Mouse (Mus musculus) CH12.LX (cell line): Measurements from ENCODE around the gene Ly6g5b. TPM values are rescaled to one million over a fixed set of nuclear protein-coding genes. Genes with fewer than 3 reads are reported as not detected.

Experiments
- DNase-seq: peaks from one replicate; pipeline ENCODE4 v3.0.0-alpha.2; 2013; ENCODE audit errors: extremely low read depth
- H3K27ac ChIP-seq: 2 replicates; pipeline ENCODE4 v1.5.1; 2012; ENCODE audit warnings: low read depth, mild to moderate bottlenecking, control low read depth, moderate library complexity; ENCODE audit not compliant: insufficient read depth
- H3K27me3 ChIP-seq: replicated peaks from 2 replicates; pipeline ENCODE3; 2012; ENCODE audit warnings: inconsistent platforms
- H3K36me3 ChIP-seq, 2 experiments: replicated peaks in 1 of 2; 2 replicates each; pipeline versions ENCODE3 to v1.6.1; 2012; ENCODE audit warnings: inconsistent platforms in 1 of 2, low read length in 1 of 2, mild to moderate bottlenecking in 1 of 2, mixed read lengths in 1 of 2, moderate library complexity in 1 of 2; ENCODE audit not compliant: control insufficient read depth in 1 of 2, insufficient read depth in 1 of 2
- H3K4me1 ChIP-seq, 2 experiments: 2 replicates each; pipeline ENCODE4 v1.6.1; 2012; ENCODE audit warnings: inconsistent platforms in 1 of 2, moderate library complexity in 1 of 2; ENCODE audit not compliant: insufficient read depth in 2 of 2, control insufficient read depth in 1 of 2
- H3K4me2 ChIP-seq: 2 replicates; pipeline ENCODE4 v1.6.1; 2012; ENCODE audit warnings: low read depth, mild to moderate bottlenecking, control low read depth; ENCODE audit not compliant: poor library complexity, insufficient read depth, severe bottlenecking
- H3K4me3 ChIP-seq, 3 experiments: fragments of 150-350 bp in 1 of 3; sonication (generic) in 1 of 3; replicated peaks in 1 of 3; 2 replicates each; pipeline versions ENCODE3 to v1.5.1; 2011 to 2012; ENCODE audit warnings: low read depth in 2 of 3, low read length in 2 of 3, mild to moderate bottlenecking in 2 of 3, moderate library complexity in 2 of 3, control low read depth in 1 of 3, improper control_type of control experiment in 1 of 3, inconsistent platforms in 1 of 3, mixed read lengths in 1 of 3; ENCODE audit not compliant: poor library complexity in 1 of 3
- H3K79me2 ChIP-seq: replicated peaks from 2 replicates; pipeline ENCODE4 v1.6.1; 2012; ENCODE audit warnings: mild to moderate bottlenecking, moderate library complexity; ENCODE audit not compliant: control insufficient read depth, poor library complexity, insufficient read depth, severe bottlenecking; ENCODE audit errors: extremely low read depth
- H3K9ac ChIP-seq: 2 replicates; pipeline ENCODE4 v1.6.1; 2012; ENCODE audit warnings: low read depth, mild to moderate bottlenecking, control low read depth, moderate library complexity; ENCODE audit not compliant: insufficient read depth
- H3K9me3 ChIP-seq: replicated peaks from 2 replicates; pipeline ENCODE3; 2012; ENCODE audit warnings: low read length, inconsistent platforms, mixed read lengths
- CTCF ChIP-seq, 2 experiments: IDR thresholded peaks in 1 of 2; conservative IDR thresholded peaks in 1 of 2; 2 replicates each; pipeline ENCODE4 v1.5.1; 2011 to 2012; ENCODE audit warnings: low read depth in 2 of 2, low read length in 2 of 2, improper control_type of control experiment in 1 of 2, inconsistent platforms in 1 of 2, mild to moderate bottlenecking in 1 of 2, moderate library complexity in 1 of 2
- KAT2A ChIP-seq: IDR thresholded peaks from 2 replicates; pipeline ENCODE4 v1.6.1; 2012; ENCODE audit warnings: low read length, improper control_type of control experiment, inconsistent platforms; ENCODE audit not compliant: insufficient replicate concordance
- MAX ChIP-seq: IDR thresholded peaks from 2 replicates; pipeline ENCODE4 v1.6.1; 2011; ENCODE audit warnings: low read length, improper control_type of control experiment
- MYC ChIP-seq: IDR thresholded peaks from 2 replicates; pipeline ENCODE4 v1.6.1; 2011; ENCODE audit warnings: low read depth, mild to moderate bottlenecking, improper control_type of control experiment, low read length
- PAX5 ChIP-seq: IDR thresholded peaks from 2 replicates; pipeline ENCODE4 v1.6.1; 2012; ENCODE audit warnings: low read length, inconsistent platforms, mixed read lengths
- POLR2AphosphoS2 ChIP-seq: IDR thresholded peaks from 2 replicates; pipeline ENCODE4 v1.6.1; 2011; ENCODE audit warnings: low read depth, low read length, improper control_type of control experiment
- RAD21 ChIP-seq: IDR thresholded peaks from 2 replicates; pipeline ENCODE4 v1.6.1; 2011; ENCODE audit warnings: low read depth, mild to moderate bottlenecking, low read length, improper control_type of control experiment, moderate library complexity
- SMC3 ChIP-seq: IDR thresholded peaks from 2 replicates; pipeline ENCODE4 v1.6.1; 2011; ENCODE audit warnings: low read depth, low read length, improper control_type of control experiment
- TBP ChIP-seq: conservative IDR thresholded peaks from 2 replicates; pipeline ENCODE4 v1.6.1; 2011; ENCODE audit warnings: low read depth, low read length, improper control_type of control experiment
- UBTF ChIP-seq: IDR thresholded peaks from 2 replicates; pipeline ENCODE4 v1.6.1; 2012; ENCODE audit warnings: low read depth, mild to moderate bottlenecking, inconsistent platforms, low read length, improper control_type of control experiment, moderate library complexity
- USF1 ChIP-seq: IDR thresholded peaks from 2 replicates; pipeline ENCODE4 v1.6.1; 2014; ENCODE audit warnings: low read depth, mild to moderate bottlenecking, inconsistent platforms, low read length, improper control_type of control experiment
- ZMIZ1 ChIP-seq: IDR thresholded peaks from 2 replicates; pipeline ENCODE4 v1.6.1; 2012; ENCODE audit warnings: low read depth, mild to moderate bottlenecking, inconsistent platforms, low read length, improper control_type of control experiment
- dilution Hi-C: fragments of 300-500 bp; cut with MboI; formaldehyde crosslinking; loops from 2 replicates; pipeline ENCODE4 v1.14.3; 2020; ENCODE audit warnings: low sequenced_read_pairs; ENCODE audit not compliant: extremely low pct_unique_long_range_greater_than_20kb, extremely low pct_ligation_motif_present
- in situ Hi-C: fragments of 300-500 bp; cut with MboI; formaldehyde crosslinking; loops from 3 replicates; pipeline ENCODE4 v1.14.3; 2019; ENCODE audit warnings: low sequenced_read_pairs, low pct_ligation_motif_present, low pct_unique_long_range_greater_than_20kb, mixed read lengths
- polyA plus RNA-seq: library from polyadenylated mRNA; unstranded; fragments of >175 nt; gene quantifications from 2 replicates; pipeline ENCODE4 v1.2.1, GENCODE M21; 2012; ENCODE audit warnings: low read depth; ENCODE audit not compliant: insufficient read length
- total RNA-seq, 2 experiments: library from RNA; depleted of rRNA; stranded (reverse); fragments of 300-350 nt in 1 of 2; fragments of >200 nt in 1 of 2; gene quantifications; 2 replicates each; pipeline ENCODE4 v1.2.3; 2012 to 2014

The Ly6g5b gene
- total RNA-seq (2012; rRNA removed) (0.30 and 0.50 TPM in 2 replicates), total RNA-seq (2014; rRNA removed) (0.88 and 0.91 TPM in 2 replicates), polyA plus RNA-seq (1.0 and 1.1 TPM in 2 replicates)

DNA sequence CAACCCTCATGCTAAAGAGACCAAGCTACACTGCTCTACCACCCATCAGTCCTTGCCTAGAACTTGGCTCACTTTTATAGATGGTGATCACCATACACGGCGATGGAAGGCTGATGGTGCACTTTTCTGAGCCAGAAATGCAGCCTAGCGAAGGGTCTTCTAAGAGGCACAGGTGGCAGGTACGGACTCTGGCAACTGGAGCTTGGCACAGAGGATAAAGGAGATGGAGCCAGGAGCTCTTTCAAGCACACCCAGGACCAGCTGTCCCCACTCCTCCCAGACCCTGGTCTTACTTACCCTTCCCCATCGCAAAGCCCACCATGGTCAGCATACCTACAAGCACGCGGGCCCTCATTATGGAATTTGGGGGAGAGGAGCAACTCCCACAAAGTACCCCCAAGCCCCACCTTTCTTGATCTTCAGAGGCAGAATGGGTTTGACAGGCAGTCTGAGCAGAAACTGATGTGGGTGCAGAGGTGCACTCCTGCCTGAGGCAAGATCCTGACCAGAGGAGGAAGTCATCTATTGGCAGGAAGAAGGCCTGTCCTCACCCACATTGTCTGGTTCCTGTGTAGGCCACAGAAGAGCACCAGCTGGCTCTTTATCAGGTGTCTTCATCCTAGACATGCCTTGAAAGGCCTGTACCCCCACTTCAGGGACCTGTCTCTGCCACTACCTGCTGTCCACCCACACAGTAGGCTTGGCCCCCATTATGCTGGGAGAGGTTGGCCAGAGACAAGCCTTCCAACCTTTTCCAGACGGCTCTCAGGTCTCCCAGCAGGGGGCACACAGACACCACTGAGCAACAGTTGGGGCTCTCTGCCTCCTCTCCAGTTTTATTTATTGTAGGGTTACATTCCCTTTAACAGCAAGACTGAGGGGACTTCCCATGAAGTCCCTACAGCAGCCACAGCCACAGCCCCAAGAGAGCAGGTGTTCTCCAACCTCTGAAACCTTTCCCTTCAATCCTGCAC lies at the start of gene Ly6g5b:
Gene Ly6g5b, minus strand, starts transcription at position 383 of the 974 bp plus-strand sequence.
- Histone ChIP-seq H3K4me3 (no peak within 1 kb of the TSS), H3K9ac (no peak within 1 kb of the TSS), H3K4me1 (peaks cover 0 to 24% of the 10 kb centered on the region in 2 experiments; a peak in 2 of 4 replicates), H3K9me3 (no peaks in the 10 kb centered on the region), H3K27me3 (no peaks in the 10 kb centered on the region), H3K27ac (no peak within 1 kb of the TSS), H3K4me2 (no peak within 1 kb of the TSS), H3K79me2 (peaks cover 11% of the 10 kb centered on the region), H3K36me3 (peaks cover 44 to 59% of the 10 kb centered on the region in 2 experiments)
- dilution Hi-C loops (no loop called here), in situ Hi-C loops (loop anchor here (5.0 to 10.0 kb wide), 2 partner anchors 91 to 117 kb away; partner anchors contain the start of genes Atp6v1g2 and Sapcd1)
- DNase-seq, result peak; percentile 58
- TF ChIP-seq CTCF (conservative IDR thresholded peaks at IDR 0.05 in 1 of 2, IDR thresholded peaks at IDR 0.05 in 1 of 2; ENCODE audit: low read depth in 2 of 2, low read length in 2 of 2), result peak; percentile 22 to 66; a peak in 2 of 4 replicates
- TF ChIP-seq RAD21, result peak; percentile 63
- no peak for TF ChIP-seq KAT2A
- TF ChIP-seq SMC3, result peak; percentile 51

DNA sequence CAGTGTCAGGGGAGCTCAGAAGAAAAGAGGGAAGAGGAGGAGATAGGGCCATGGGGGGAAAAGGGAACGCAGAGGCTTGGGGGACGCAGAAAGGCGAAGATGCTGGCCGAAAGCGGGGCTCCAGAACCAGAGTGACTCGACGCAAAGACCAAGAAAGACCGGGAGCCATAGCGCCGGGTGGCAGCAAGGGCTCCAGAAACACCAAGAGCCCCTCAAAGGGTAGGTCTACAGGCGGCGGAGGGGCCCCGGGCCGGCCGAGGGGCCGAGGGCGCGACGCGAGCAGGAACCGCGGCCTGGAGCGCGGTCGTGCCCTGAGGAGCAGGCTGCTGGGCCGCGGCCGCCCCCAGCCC lies 49.0 kb upstream of the Ly6g5b start:
- Histone ChIP-seq H3K4me2 (peak overlapping the region; percentile 76; the same call in 1 of the 2 replicates), H3K79me2 (peaks cover 59% of the 10 kb centered on the region), H3K27me3 (no peaks in the 10 kb centered on the region), H3K9me3 (no peaks in the 10 kb centered on the region), H3K36me3 (peaks cover 29 to 44% of the 10 kb centered on the region in 2 experiments), H3K4me3 (peak overlapping the region; percentile 88 to 97 (median 92)), H3K4me1 (peaks cover 6 to 38% of the 10 kb centered on the region in 2 experiments), H3K27ac (peak overlapping the region; percentile 35; the same call in 1 of the 2 replicates), H3K9ac (peak overlapping the region; percentile 95)
- in situ Hi-C loops (no loop called here), dilution Hi-C loops (no loop called here)
- no peak for DNase-seq
- TF ChIP-seq USF1 (no peak), MAX (no peak), UBTF (no peak; the same call in 1 of the 2 replicates), MYC (no peak), POLR2AphosphoS2 (no peak), TBP (no peak), ZMIZ1 (no peak), PAX5 (no peak)
